Mouse (Mus musculus) limb, embryonic 11.5 days (tissue): Measurements from ENCODE around the gene Rubcnl. TPM values are rescaled to one million over a fixed set of nuclear protein-coding genes. Genes with fewer than 3 reads are reported as not detected.
A peak's percentile ranks its signal among the peaks of the same experiment; 100 is the strongest.

Experiments
- ATAC-seq: fragments of 200-750 bp; cut with Nextera tagmentation; 2 replicates; pipeline ENCODE4 v1.8.0; 2017; ENCODE audit warnings: low read depth; ENCODE audit not compliant: insufficient number of reproducible peaks, low FRiP score, low TSS enrichment
- DNase-seq: peaks from one replicate; pipeline ENCODE4 v3.0.0-alpha.2; 2015; ENCODE audit warnings: low spot score
- H3K27ac ChIP-seq: fragments of 300-500 bp; sonication (generic); replicated peaks from 2 replicates; pipeline ENCODE4 v1.5.1; 2014; ENCODE audit warnings: low read depth, mild to moderate bottlenecking, low read length
- H3K27me3 ChIP-seq: fragments of 300-500 bp; sonication (generic); 2 replicates; pipeline ENCODE4 v1.6.1; 2014; ENCODE audit warnings: mild to moderate bottlenecking, low read length, mixed read lengths; ENCODE audit not compliant: control insufficient read depth, insufficient read depth
- H3K36me3 ChIP-seq: fragments of 300-500 bp; sonication (generic); 2 replicates; pipeline ENCODE4 v1.6.1; 2014; ENCODE audit warnings: mild to moderate bottlenecking, low read length, moderate library complexity, mixed read lengths; ENCODE audit not compliant: control insufficient read depth, insufficient read depth
- H3K4me1 ChIP-seq: fragments of 300-500 bp; sonication (generic); 2 replicates; pipeline ENCODE4 v1.6.1; 2014; ENCODE audit warnings: low read length, mixed read lengths; ENCODE audit not compliant: control insufficient read depth, insufficient read depth
- H3K4me2 ChIP-seq: fragments of 300-500 bp; sonication (generic); 2 replicates; pipeline ENCODE4 v1.6.1; 2014; ENCODE audit warnings: low read depth, mild to moderate bottlenecking, moderate library complexity; ENCODE audit not compliant: severe bottlenecking
- H3K4me3 ChIP-seq: fragments of 300-500 bp; sonication (generic); 2 replicates; pipeline ENCODE4 v1.5.1; 2014; ENCODE audit warnings: low read depth, low read length
- H3K9ac ChIP-seq: fragments of 300-500 bp; sonication (generic); 2 replicates; pipeline ENCODE4 v1.6.1; 2014; ENCODE audit warnings: mild to moderate bottlenecking, low read length
- H3K9me3 ChIP-seq: fragments of 300-500 bp; sonication (generic); 2 replicates; pipeline ENCODE4 v1.6.1; 2016; ENCODE audit warnings: low read length; ENCODE audit not compliant: control insufficient read depth
- WGBS: fragments of 180-500 bp; shearing (Covaris S2); extraction: QIAGEN DNeasy Blood & Tissue Kit; methylation state at CpG from one replicate; pipeline ENCODE4 v1.1.7; 2014; 5-methylcytosine and 5-hydroxymethylcytosine counted together
- polyA plus RNA-seq: library from polyadenylated mRNA; unstranded; fragments of >200 nt; fragmentation: Nextera tagmentation; extraction: Ambion mirVana; gene quantifications from 2 replicates; pipeline ENCODE4 v1.2.1, GENCODE M21; 2014

The Rubcnl gene
- polyA plus RNA-seq, 1 experiment from 2014 or later, result 0.79 TPM

DNA sequence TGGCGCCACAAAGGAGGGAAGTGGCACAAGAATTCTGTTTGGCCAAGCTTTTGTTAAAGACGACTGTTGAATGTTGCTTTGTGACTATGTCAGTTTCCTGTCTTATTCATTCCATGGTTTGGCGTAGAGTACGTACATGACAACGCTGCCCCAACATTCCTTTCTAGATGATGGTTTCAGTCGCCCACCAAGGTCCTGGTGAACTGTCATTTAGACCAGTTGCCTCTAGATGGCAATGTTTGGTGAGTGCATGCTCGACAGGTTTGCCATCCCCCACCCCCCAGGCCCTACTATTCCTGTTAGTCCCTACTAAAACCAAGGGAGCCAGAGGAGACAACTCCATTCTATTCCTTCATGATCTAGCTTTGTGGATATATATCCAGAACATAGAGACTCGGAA lies 36.6 kb downstream of the Rubcnl start:
- WGBS, result 67% methylated on average over 8 of the region's 8 CpGs
- Histone ChIP-seq H3K27ac (no peak overlapping the region), H3K4me3 (no peak overlapping the region), H3K36me3 (no peaks in the 10 kb centered on the region), H3K9ac (no peak overlapping the region), H3K27me3 (no peaks in the 10 kb centered on the region), H3K9me3 (no peaks in the 10 kb centered on the region), H3K4me1 (no peaks in the 10 kb centered on the region), H3K4me2 (no peak overlapping the region)
- no peak for DNase-seq
- ATAC-seq, result no peak

DNA sequence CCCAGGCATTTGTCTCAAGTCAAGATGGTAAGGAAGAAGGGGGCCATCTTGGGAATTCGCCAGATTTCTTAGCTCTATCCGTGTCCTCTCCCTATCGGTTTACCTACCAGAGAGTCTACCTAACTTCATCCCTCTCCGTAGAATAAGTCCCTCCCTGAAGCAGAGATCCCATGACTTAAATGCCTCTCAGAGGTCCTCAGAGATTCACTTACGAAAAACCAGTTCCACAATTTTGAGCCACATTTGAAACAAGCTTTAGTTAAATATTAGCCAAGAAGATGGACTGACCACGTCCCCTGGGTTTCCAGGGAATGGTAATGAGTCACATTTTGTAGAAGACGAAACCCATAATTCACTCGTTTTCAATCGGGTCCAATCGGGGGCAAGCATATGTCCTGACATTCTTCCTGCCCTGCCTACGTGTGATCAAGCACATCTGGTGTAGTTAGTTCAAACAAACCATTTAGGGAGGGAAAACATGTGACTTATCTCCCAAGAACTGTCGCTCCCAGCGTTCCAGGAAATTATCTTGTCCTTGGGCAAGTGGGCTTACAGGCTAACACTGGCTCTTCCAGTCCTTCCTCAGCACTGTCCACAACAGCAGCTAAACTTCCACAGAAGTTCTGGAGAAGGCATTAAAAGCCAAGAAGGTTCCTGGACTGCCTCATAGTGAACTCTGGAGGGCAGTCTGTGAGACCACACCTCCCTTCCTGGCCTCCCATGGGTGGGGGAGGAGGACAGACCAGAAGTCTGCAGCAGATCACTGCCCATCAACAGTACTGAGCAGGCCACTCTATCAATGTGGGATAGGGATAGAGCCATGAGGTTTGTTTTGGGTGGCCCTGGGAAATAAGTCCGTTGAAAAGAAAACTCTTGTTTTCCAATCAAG lies 38.9 kb downstream of the Rubcnl start:
- Histone ChIP-seq H3K4me2 (no peak overlapping the region), H3K4me3 (no peak overlapping the region), H3K9me3 (no peaks in the 10 kb centered on the region), H3K9ac (no peak overlapping the region), H3K4me1 (no peaks in the 10 kb centered on the region), H3K27me3 (no peaks in the 10 kb centered on the region), H3K27ac (no peak overlapping the region), H3K36me3 (no peaks in the 10 kb centered on the region)
- no peak for DNase-seq
- ATAC-seq, result no peak
- WGBS, result 76% methylated on average over 14 of the region's 14 CpGs

DNA sequence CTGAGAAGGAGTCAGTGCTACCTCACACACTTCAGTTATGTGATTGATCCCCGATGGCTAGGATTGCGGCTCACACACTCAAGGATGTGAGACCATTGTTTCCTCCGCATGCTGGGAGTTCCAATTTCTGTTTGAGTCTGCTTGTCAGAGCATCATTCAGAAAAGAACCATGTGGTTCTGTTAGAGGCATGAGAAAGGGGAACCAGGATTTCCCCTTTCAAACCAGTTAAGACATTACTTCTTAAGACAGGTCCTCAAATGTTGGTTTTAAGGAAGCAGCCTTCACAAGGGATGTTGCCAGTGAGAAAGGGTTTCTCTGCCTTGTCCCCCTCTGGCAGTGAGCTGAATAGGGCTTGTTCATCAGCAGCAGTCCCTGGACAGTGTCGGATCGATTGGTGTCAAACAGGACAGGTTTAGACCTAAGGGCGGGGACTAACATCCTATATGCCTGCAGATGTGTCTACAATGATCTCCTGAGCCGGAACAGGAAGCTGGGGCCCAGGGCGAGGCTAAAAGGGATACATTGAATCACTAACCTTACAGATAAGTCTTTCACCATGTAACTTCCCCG lies 41.1 kb downstream of the Rubcnl start:
- H3K4me1 ChIP-seq, result no peaks in the 10 kb centered on the region
- H3K27ac ChIP-seq, result no peak overlapping the region
- H3K9me3 ChIP-seq, result no peaks in the 10 kb centered on the region
- no peak for DNase-seq
- 88% methylated on average over 9 of the region's 9 CpGs for whole genome bisulfite sequencing
- H3K9ac ChIP-seq, result no peak overlapping the region
- no peak overlapping the region for H3K4me3 ChIP-seq
- H3K27me3 ChIP-seq, result no peaks in the 10 kb centered on the region
- no peak overlapping the region for H3K4me2 ChIP-seq
- no peaks in the 10 kb centered on the region for H3K36me3 ChIP-seq
- no peak for ATAC-seq

DNA sequence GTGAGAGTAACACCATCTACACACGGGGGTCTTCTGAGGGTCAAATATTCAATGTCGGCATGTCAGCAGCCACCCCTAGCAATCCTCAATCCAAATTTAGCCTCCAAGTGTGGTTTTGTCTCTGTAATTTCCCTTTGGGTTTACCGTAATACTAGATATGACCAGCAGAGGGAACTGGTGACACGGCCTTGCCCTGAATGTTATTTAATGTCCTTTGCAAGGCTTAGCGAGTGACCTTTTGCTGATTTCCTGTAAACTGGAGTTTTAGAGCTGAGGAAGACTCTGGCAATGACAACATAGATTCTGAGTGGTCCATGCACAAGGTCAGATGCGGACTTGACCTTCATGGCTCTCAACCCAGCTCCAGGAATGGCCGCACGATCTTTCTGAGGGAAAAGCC lies 44.7 kb downstream of the Rubcnl start:
- H3K27me3 ChIP-seq, result no peaks in the 10 kb centered on the region
- no peak overlapping the region for H3K9ac ChIP-seq
- H3K36me3 ChIP-seq, result no peaks in the 10 kb centered on the region
- H3K4me3 ChIP-seq, result no peak overlapping the region
- H3K4me2 ChIP-seq, result no peak overlapping the region
- no peak overlapping the region for H3K27ac ChIP-seq
- DNase-seq (peak; percentile 43), ATAC-seq (no peak)
- H3K4me1 ChIP-seq, result no peaks in the 10 kb centered on the region
- no peaks in the 10 kb centered on the region for H3K9me3 ChIP-seq
- WGBS, result 49% methylated on average over 8 of the region's 8 CpGs

DNA sequence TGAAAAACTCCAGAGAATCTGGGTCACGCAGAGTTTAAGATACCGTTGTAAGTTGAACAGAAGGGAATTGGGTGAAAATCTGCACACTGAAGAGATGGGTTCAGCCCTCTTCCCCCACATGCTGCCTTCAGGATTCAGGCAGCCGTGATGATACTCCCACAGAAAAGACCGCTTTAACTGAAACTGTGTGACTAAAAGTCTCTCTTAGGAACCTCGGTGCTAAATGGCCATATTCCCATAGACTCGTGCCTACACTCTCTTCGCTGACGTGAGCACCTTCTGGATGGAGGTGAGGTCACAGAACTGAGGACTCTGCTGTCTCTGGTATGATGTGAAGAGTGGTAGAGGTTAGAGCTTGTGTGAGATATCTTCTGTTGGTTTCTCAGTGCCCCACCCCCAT lies 48.1 kb downstream of the Rubcnl start:
- 93% methylated on average over 8 of the region's 8 CpGs for WGBS

DNA sequence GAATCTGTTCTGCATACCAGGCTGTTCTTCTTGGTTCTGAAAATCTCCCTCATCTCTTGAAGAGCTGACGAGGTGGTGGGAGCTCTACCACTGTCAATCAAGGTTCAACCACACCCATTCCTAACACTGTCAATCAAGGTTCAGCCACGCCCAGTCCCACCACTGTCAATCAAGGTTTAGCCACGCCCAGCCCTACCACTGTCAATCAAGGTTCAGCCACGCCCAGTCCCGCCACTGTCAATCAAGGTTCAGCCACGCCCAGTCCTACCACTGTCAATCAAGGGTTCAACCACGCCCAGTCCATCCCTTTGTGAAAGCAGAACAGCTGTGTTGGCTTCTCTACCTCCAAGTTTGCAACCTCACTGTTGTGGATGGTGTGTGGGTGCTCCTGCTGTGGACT lies 48.7 kb downstream of the Rubcnl start:
- Histone ChIP-seq H3K4me1 (no peaks in the 10 kb centered on the region), H3K36me3 (no peaks in the 10 kb centered on the region), H3K4me2 (no peak overlapping the region), H3K4me3 (no peak overlapping the region), H3K9me3 (no peaks in the 10 kb centered on the region), H3K9ac (no peak overlapping the region), H3K27me3 (no peaks in the 10 kb centered on the region), H3K27ac (no peak overlapping the region)
- no peak for DNase-seq
- 75% methylated on average over 7 of the region's 7 CpGs for WGBS
- ATAC-seq, result no peak

More for the DNA sequence above, 48.1 kb downstream of the Rubcnl start:
- H3K4me2 ChIP-seq, result no peak overlapping the region
- H3K27me3 ChIP-seq, result no peaks in the 10 kb centered on the region
- no peaks in the 10 kb centered on the region for H3K9me3 ChIP-seq
- no peak overlapping the region for H3K27ac ChIP-seq
- H3K36me3 ChIP-seq, result no peaks in the 10 kb centered on the region
- DNase-seq (no peak), ATAC-seq (no peak)
- no peak overlapping the region for H3K9ac ChIP-seq
- no peak overlapping the region for H3K4me3 ChIP-seq
- no peaks in the 10 kb centered on the region for H3K4me1 ChIP-seq

DNA sequence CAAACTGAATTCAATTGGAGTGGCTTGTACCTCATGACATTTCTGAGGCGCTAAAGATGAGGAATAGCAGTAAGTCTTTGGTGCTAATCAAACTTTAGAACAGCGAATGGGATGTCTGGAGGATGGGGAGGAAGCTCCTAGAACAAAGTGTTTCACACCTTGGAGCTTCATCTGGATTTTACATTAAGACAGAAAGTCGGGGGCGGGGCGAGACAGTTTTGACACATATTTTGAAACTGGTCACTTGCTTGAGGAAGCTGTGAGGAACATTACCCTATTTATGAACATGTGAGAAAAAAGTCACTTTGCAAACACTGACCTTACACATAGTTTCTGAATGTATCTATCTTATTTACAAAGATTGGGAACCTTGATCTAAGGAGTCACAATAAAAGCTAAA lies 49.4 kb downstream of the Rubcnl start:
- Histone ChIP-seq H3K4me2 (no peak overlapping the region), H3K4me1 (no peaks in the 10 kb centered on the region), H3K36me3 (no peaks in the 10 kb centered on the region), H3K27me3 (no peaks in the 10 kb centered on the region), H3K9me3 (no peaks in the 10 kb centered on the region), H3K27ac (no peak overlapping the region), H3K9ac (no peak overlapping the region), H3K4me3 (no peak overlapping the region)
- WGBS, result 94% methylated on average over 5 of the region's 5 CpGs
- DNase-seq (no peak), ATAC-seq (no peak)

DNA sequence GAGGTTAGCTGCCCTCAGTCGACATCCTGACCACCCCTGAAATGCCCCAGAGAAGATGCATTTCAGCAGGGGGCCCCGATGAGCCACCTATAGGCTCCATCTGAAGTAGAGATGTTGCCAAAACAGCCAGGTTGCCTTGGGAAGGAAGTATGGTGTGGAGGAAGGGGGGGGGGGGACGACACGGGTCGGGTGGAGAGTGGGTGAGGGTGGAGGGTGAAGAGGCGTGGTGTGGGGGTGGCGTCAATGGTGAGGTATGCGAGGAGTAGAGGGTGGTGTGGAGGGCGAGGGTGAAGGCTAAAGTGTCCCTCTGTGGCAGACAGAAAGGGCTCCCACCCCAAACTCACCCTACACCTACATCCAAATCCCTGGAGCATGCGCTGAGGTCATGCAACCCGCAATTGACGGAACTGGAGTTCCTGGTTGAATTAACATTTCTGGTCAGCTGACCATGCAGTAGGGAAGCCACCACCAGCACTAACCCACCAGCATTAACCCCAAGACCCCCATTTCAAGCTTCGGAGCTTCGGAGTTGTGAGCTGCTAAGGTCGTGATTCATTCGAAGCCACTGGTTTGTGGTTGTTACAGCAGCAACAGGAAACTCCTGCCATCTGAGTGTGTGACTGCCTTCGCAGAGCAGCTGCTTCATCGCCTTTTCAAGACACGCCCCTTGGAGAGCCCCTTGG lies 52.7 kb downstream of the Rubcnl start:
- Histone ChIP-seq H3K9me3 (no peaks in the 10 kb centered on the region), H3K4me2 (no peak overlapping the region), H3K36me3 (no peaks in the 10 kb centered on the region), H3K27me3 (no peaks in the 10 kb centered on the region), H3K9ac (no peak overlapping the region), H3K4me1 (no peaks in the 10 kb centered on the region), H3K27ac (no peak overlapping the region), H3K4me3 (no peak overlapping the region)
- 84% methylated on average over 19 of the region's 19 CpGs for WGBS
- DNase-seq (no peak), ATAC-seq (no peak)
